Mouse (Mus musculus): ENCODE results near the gene Col16a1.

The Col16a1 gene

DNA sequence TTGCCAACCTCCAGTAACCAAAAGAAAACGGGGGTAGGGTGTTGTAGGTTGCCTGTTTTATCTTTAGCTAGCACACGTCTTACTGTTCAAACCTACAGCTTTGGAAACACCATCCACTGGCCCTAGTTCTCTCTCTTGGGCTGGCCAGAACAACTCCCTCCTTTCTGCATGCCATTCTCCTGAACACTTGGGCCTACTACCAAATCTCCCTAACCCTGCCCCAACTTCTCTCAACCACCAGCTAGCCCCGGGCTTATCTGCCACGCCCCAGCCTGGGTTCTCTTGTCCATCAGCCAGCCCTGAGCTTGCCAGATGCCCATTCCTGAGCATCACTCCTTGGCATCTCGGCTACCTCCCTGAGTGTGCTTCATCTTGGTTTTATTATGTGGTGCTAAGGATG, 81.3 kb downstream of the Col16a1 start:
- in situ Hi-C loops (cut with MboI, MseI) = no loop called here

DNA sequence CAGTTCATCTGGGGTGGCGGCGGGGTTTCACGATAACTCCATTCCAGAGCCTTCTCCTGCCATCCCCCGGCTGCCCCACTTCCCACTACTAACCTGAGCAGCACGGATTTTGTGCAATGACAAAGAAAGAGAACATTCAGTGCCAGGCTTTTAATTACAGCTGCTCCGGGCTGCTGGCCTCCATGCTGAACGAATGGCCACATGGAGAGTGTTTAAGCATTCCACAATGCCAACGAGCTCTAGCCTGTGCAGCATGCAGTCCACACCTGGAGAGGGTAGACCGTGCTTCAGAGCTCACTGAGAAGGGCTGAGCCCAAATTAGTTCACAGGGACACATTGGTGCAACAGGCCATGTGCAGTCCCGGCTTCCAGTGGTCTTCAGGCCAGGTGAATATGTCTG, 82.4 kb downstream of the Col16a1 start:
- in situ Hi-C loops (cut with MboI, MseI) = no loop called here

DNA sequence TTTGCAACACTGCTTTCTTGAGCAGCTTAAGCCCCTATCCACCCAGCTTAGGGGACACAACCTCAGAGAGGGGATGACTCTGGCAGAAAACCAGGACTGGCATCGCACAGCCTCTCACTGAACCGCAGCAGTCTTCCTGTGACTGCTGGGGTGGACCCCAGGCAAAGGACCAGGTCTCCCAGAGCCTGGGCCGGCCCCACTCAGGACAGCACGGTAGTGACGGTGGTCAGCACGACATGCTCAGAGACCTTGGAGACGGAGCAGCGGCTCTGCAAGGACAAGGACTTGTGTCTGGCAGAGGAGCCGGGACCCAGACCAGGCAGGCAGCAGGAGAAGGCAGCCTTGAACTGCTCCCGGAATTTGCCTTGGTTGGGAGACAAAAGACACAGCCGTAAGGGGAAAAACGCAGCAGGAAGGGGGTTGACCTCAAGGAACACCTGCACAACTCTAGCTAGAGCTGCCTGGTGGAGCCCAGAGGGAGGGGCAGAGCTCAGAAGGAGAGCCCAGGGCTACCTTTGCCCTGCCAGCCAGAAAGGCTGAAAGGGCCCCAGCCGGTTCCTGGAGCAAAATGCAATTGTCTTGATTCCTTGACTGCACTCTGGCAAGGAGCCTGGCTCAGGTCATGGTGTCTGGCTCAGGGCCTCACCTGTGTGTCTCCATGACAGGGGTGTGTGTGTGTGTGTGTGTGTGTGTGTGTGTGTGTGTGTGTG, 83.2 kb downstream of the Col16a1 start:
- in situ Hi-C loops (cut with MboI, MseI) = no loop called here

DNA sequence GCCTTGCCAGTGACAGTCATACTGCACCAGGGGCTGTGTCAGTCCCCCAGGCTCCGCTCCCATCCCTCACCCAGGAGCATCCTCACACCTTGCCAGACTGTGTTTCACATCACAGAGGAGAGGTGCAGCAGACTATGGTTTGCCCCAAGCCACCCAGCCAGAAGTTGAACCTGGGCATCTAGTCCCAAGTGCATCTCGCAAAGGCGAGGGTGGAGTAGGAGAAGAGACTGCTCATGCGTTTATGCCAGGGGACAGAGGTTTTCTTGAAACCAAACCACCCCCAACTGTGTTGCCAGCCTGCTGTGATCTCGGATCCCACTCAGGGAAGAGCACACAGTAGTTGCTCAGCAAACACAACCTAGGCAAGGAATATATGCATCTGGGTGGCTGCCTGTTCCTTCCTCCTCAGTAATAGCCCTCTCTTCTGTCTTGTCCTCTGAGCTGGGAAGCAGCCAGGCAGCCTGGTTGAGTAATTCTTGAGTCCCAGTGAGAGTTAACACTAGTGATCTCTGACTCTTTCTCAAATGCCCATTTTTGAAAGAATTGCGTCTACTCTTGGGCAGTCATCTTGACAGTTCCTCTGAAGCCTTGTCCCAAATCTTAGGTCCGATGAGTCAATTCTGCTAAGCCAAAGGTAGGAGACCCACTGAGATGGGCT, 83.9 kb downstream of the Col16a1 start:
- in situ Hi-C loops (cut with MboI, MseI) = no loop called here

DNA sequence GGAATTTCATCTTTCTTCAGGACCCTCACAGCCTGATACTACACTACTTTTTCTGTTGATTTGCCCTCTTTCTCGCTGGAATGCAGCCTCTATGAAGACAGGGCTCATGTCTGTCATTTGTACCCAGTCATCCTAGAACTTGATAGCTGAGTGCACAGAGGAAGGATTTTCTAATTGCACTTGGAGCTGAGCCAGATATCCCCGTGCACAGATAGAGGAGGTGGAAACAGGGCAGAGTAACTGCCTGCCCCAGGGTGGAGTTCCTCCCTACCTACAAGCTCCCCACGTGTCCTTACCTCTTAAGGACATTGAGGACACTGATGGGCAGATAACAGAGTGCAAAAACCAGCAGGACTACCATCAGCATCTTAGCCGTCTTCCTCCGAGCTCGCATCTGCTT, 85.8 kb downstream of the Col16a1 start:
- in situ Hi-C loops (cut with MboI, MseI) = no loop called here

DNA sequence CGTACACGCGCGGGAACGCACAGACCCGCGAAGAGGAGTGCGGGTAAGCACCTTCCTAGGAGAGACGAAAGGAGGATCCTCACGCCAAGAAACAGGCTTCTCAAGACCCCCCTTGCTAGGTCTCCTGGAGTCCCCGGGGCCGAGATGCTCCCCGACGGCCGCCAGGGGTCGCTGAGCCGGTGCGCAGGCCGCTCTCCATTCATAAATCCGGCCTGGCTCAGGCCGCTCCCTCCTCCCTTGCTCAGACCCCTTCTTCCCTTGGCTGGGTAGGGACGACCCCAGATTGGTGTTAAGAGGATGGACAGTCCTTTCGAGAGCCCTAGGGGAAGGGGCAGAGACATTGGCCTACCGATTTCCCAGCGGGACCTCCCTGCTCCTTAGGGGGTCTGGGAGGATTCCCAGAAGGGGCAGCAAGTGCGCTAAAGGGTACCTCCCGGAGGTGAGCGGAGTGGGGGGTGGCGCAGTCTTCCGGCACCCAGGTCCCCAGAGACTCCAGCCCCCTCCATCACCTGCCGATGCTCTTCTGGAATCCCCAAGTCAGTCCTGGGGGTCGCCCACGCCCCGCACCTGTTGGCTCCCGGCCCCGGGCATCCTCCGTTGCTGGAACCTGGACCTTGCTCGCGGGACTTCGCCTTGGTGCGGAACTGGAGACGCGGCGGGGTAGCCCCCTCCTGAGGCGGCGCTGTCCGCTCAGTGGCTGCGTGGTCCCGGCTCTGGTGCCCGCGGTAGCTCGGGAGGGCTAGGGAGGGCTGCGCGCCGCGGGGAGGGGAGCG, 91.0 kb downstream of the Col16a1 start:
- in situ Hi-C loops (cut with MboI, MseI) = no loop called here

DNA sequence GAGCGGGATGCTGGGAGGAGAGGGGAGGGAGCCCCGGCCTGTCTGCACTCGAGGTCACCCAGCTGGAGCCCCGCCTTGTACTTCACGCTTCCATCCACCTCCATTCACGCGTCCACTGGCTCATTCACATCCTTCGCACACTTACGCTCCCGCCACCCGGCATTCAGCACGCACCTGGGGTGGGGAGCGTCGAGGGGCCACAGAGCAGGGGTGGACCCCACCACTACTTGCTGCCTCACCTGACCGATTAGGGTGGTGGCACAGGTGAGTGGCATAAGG, 91.5 kb downstream of the Col16a1 start, which contains the start of gene Hcrtr1:
Gene Hcrtr1 (minus strand): TSS at position 146 of the 279 bp plus-strand sequence.
- in situ Hi-C loops (cut with MboI, MseI) = no loop called here

DNA sequence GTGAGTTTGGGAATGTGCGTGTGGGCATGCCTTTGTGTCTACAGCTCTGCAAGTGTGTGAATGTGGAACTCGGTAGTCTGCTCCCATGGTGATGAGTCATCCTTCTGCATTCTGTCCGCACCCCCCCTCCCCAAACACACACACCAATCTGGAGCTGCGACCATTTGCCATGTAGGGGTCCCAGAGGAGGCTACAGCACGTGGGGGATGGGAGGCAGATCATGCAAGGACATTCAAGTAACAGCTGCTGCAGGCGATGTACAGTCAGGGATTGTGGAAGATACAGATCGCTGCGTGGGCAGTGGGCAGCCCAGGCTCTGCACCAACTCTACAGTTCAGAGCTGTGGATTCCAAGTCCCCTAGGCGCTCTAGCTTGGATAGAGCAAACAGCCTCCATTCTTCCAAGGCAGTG, 93.4 kb downstream of the Col16a1 start:
- in situ Hi-C loops (cut with MboI, MseI) = no loop called here

DNA sequence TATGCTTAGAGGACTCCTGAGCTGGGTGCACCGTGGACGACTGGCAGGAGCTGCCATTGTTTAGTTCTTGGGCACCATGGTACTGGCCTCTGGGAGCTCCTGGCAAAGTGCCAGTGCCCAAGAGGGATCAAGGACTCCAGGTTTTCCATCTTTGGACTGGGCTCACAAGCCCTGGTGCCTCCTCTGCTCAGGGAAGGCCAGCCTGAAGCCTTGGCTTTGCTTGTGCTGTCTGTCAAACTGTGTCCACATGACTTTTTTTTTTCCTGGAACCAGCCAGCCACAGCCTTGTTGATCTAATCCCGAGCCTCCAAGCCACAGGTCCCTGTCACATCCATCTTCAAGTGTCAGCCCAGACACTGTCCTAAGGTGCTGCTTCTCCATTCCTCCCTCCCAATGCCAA, 94.1 kb downstream of the Col16a1 start:
- in situ Hi-C loops (cut with MboI, MseI) = no loop called here

DNA sequence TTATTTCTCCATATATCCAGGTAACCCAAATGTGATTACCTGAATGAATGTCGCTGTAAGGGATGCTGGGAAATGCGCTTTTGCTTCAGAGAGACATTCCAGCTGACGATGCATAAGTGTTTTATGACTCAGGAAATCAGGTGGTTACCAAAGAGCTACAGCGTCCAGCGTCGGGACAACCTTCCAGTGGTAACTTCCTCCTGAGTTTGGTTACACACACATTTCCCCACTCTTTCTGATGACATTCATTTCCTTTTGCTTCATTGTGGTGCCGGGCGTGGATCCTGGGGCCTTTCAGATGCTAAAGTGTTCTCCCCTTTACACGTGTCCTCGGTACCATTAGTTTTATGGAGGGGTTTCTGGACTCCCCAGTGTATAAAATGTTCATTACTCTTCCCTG, 100.8 kb downstream of the Col16a1 start:
- in situ Hi-C loops (cut with MboI, MseI) = no loop called here

All from regulatory T cell (primary cell).